Comparison of ENCODE assay signal across 10 mouse cellular contexts in genomic region chr8:11084051-11084533, GRCm38 (mm10).
DNase-seq lines count a peak whose midpoint lies in the region; ATAC-seq and TF ChIP-seq lines count a peak whose summit lies in the region.
"Had no signal": no experiment of that assay in that cellular context is flagged by ENCODE, and none has a peak within 500 bp of the region (broad histone marks: within the 10 kb centered on the region; RNA-seq: fewer than 3 reads in every experiment).

No protein-coding gene starts in this region.

- peaks cover 6% of the 10 kb centered on the region for H3K4me1 ChIP-seq in embryonic facial prominence, embryonic 14.5 days (ENCODE audit: control insufficient read depth, insufficient read depth, low read length)
- H3K4me1 ChIP-seq in embryonic facial prominence, embryonic 10.5 days = peaks cover 4% of the 10 kb centered on the region; the same call in 1 of the 2 replicates
- H3K4me1 ChIP-seq in heart, adult 2 months (ENCODE audit: control insufficient read depth, insufficient read depth, low read length) = no peaks in the 10 kb centered on the region; the same call in none of the 2 replicates
- peaks cover 19% of the 10 kb centered on the region for H3K4me1 ChIP-seq in liver, postnatal 0 days (ENCODE audit: insufficient read depth)
- H3K4me1 ChIP-seq in intestine, embryonic 15.5 days (replicated peaks) = peaks cover 8% of the 10 kb centered on the region
- H3K4me1 ChIP-seq: neural tube, embryonic 12.5 days had no signal

- no peak for ATAC-seq in embryonic facial prominence, embryonic 14.5 days (ENCODE audit: low read depth)
- ATAC-seq in liver, postnatal 0 days = peak; percentile 54
- no peak for ATAC-seq in intestine, embryonic 15.5 days

- no peak for TF ChIP-seq POLR2A in heart, adult 2 months (IDR thresholded peaks at IDR 0.05; ENCODE audit: insufficient read depth, low read depth, low read length)

- no peaks in the 10 kb centered on the region for H3K79me2 ChIP-seq in heart, adult 2 months (replicated peaks; ENCODE audit: control insufficient read depth, insufficient read depth, low read length)

- TF ChIP-seq CTCF in heart, adult 2 months (IDR thresholded peaks at IDR 0.05) = no peak
- no peak for TF ChIP-seq CTCF in liver, postnatal 0 days (IDR thresholded peaks at IDR 0.05; ENCODE audit: low read depth)

- no peak overlapping the region for H3K4me3 ChIP-seq in embryonic facial prominence, embryonic 14.5 days (ENCODE audit: low read depth, low read length)
- no peak overlapping the region for H3K4me3 ChIP-seq in embryonic facial prominence, embryonic 10.5 days
- H3K4me3 ChIP-seq in heart, adult 2 months = no peak overlapping the region
- no peak overlapping the region for H3K4me3 ChIP-seq in liver, postnatal 0 days (ENCODE audit: low read depth, low read length)
- H3K4me3 ChIP-seq in intestine, embryonic 15.5 days (replicated peaks) = no peak overlapping the region
- H3K4me3 ChIP-seq: embryonic facial prominence, embryonic 13.5 days; neural tube, embryonic 12.5 days had no signal

- peak; percentile 50 for DNase-seq in embryonic facial prominence, embryonic 14.5 days (ENCODE audit: low spot score)
- DNase-seq in embryonic facial prominence, embryonic 10.5 days (ENCODE audit: low spot score) = no peak
- peak; percentile 90 for DNase-seq in MEL-GATA-1-ER (ENCODE audit: extremely low read depth, low read depth)
- DNase-seq in heart, adult 2 months = peak; percentile 54 to 74
- DNase-seq in liver, postnatal 0 days = no peak
- DNase-seq in layer of hippocampus, adult 11-12 months (ENCODE audit: low spot score) = no peak
- no peak for DNase-seq in left cerebral cortex, adult 11 months (ENCODE audit: low spot score)

- H3K27me3 ChIP-seq in embryonic facial prominence, embryonic 14.5 days (replicated peaks; ENCODE audit: control insufficient read depth, insufficient read depth, low read length) = no peaks in the 10 kb centered on the region
- H3K27me3 ChIP-seq in embryonic facial prominence, embryonic 10.5 days (replicated peaks; ENCODE audit: low read depth, poor library complexity, severe bottlenecking) = peaks cover under 1% of the 10 kb centered on the region; the same call in 1 of the 2 replicates
- H3K27me3 ChIP-seq in heart, adult 2 months (ENCODE audit: control insufficient read depth, insufficient read depth, low read length) = no peaks in the 10 kb centered on the region
- H3K27me3 ChIP-seq in liver, postnatal 0 days (ENCODE audit: insufficient read depth, low read length) = no peaks in the 10 kb centered on the region
- H3K27me3 ChIP-seq in intestine, embryonic 15.5 days (replicated peaks) = no peaks in the 10 kb centered on the region
- H3K27me3 ChIP-seq: embryonic facial prominence, embryonic 13.5 days; neural tube, embryonic 12.5 days had no signal

- H3K4me2 ChIP-seq in embryonic facial prominence, embryonic 14.5 days (ENCODE audit: low read depth, low read length) = no peak overlapping the region
- H3K4me2 ChIP-seq in liver, postnatal 0 days (ENCODE audit: low read depth, low read length) = no peak overlapping the region
- no peak overlapping the region for H3K4me2 ChIP-seq in intestine, embryonic 15.5 days (replicated peaks)
- H3K4me2 ChIP-seq: embryonic facial prominence, embryonic 13.5 days; neural tube, embryonic 12.5 days had no signal

- H3K27ac ChIP-seq in embryonic facial prominence, embryonic 14.5 days (replicated peaks; ENCODE audit: low read depth, low read length) = no peak overlapping the region
- no peak overlapping the region for H3K27ac ChIP-seq in embryonic facial prominence, embryonic 10.5 days (replicated peaks)
- H3K27ac ChIP-seq in heart, adult 2 months = no peak overlapping the region
- peak overlapping the region; percentile 60; the same call in 1 of the 2 replicates for H3K27ac ChIP-seq in liver, postnatal 0 days (ENCODE audit: low read depth)
- H3K27ac ChIP-seq in intestine, embryonic 15.5 days = no peak overlapping the region
- H3K27ac ChIP-seq: embryonic facial prominence, embryonic 13.5 days; neural tube, embryonic 12.5 days had no signal

- no peaks in the 10 kb centered on the region for H3K9me3 ChIP-seq in embryonic facial prominence, embryonic 14.5 days (ENCODE audit: control insufficient read depth, low read length)
- no peaks in the 10 kb centered on the region for H3K9me3 ChIP-seq in embryonic facial prominence, embryonic 10.5 days
- H3K9me3 ChIP-seq in liver, postnatal 0 days (ENCODE audit: low read length) = no peaks in the 10 kb centered on the region
- H3K9me3 ChIP-seq in intestine, embryonic 15.5 days = no peaks in the 10 kb centered on the region
- H3K9me3 ChIP-seq: embryonic facial prominence, embryonic 13.5 days; neural tube, embryonic 12.5 days had no signal

- no peak for TF ChIP-seq EP300 in heart, adult 2 months (IDR thresholded peaks at IDR 0.05; ENCODE audit: insufficient read depth, low read depth, low read length)
- TF ChIP-seq EP300 in liver, postnatal 0 days (IDR thresholded peaks at IDR 0.05; ENCODE audit: low read depth) = peak; percentile 84

- 63% methylated on average over 2 of the region's 2 CpGs for WGBS in embryonic facial prominence, embryonic 14.5 days
- 89% methylated on average over 2 of the region's 2 CpGs for WGBS in embryonic facial prominence, embryonic 10.5 days
- 31% methylated on average over 2 of the region's 2 CpGs for WGBS in heart, adult 2 months
- WGBS in liver, postnatal 0 days (ENCODE audit: insufficient replicate concordance) = 37% methylated on average over 2 of the region's 2 CpGs
- WGBS in intestine, embryonic 15.5 days = 49% methylated on average over 2 of the region's 2 CpGs

- intact Hi-C loops in heart, adult 2 months (cut with DNase I) = loop anchor here (5.0 kb wide), 1 partner anchor 72 kb away; no protein-coding TSS in a partner anchor

- H3K36me3 ChIP-seq in embryonic facial prominence, embryonic 14.5 days (ENCODE audit: control insufficient read depth, insufficient read depth, low read length) = no peaks in the 10 kb centered on the region
- no peaks in the 10 kb centered on the region for H3K36me3 ChIP-seq in embryonic facial prominence, embryonic 10.5 days (replicated peaks)
- no peaks in the 10 kb centered on the region for H3K36me3 ChIP-seq in heart, adult 2 months (ENCODE audit: control insufficient read depth, insufficient read depth, low read length)
- no peaks in the 10 kb centered on the region for H3K36me3 ChIP-seq in liver, postnatal 0 days (replicated peaks; ENCODE audit: insufficient read depth, low read length)
- H3K36me3 ChIP-seq in intestine, embryonic 15.5 days = no peaks in the 10 kb centered on the region
- H3K36me3 ChIP-seq: embryonic facial prominence, embryonic 13.5 days; neural tube, embryonic 12.5 days had no signal

- H3K9ac ChIP-seq in embryonic facial prominence, embryonic 14.5 days (ENCODE audit: low read depth, low read length) = no peak overlapping the region
- H3K9ac ChIP-seq in heart, adult 2 months (ENCODE audit: low read depth, low read length) = no peak overlapping the region
- no peak overlapping the region for H3K9ac ChIP-seq in liver, postnatal 0 days (replicated peaks)
- H3K9ac ChIP-seq in intestine, embryonic 15.5 days = no peak overlapping the region
- H3K9ac ChIP-seq: embryonic facial prominence, embryonic 13.5 days; neural tube, embryonic 12.5 days had no signal

Comparison
In these comparisons a context has a peak if more than half of its experiments do, and no peak if none do; other contexts are left out.
1. DNase-seq: peak in embryonic facial prominence, embryonic 14.5 days (single experiment), MEL-GATA-1-ER (single experiment) and heart, adult 2 months (2 of 2); none in embryonic facial prominence, embryonic 10.5 days (single experiment), liver, postnatal 0 days (single experiment), layer of hippocampus, adult 11-12 months (single experiment) and left cerebral cortex, adult 11 months (single experiment).